Mouse (Mus musculus): ENCODE data around the gene Hdc. TPM values are rescaled to one million over a fixed set of nuclear protein-coding genes. Genes with fewer than 3 reads are reported as not detected.

The Hdc gene
- total RNA-seq, 1 experiment: 1.7 TPM

DNA sequence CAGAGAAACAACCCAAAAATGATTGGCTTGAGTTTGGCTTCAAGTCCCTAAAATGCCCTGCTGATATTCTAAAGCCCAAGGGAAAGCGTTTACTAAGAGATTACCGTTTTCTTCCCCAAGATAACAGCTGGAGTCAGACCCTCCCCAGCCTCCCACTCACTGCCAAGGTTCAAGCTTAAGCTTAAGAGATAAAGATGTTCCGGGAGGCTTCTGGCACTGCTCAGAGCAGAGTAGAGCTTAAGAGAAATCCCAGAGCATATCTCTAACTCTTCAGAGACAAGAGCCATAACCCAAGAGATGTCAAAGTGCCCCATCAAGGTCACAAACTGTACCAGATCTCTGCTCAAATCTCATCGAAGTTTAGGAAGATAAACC, 12.4 kb downstream of the Hdc start:
- H3K4me3 ChIP-seq (ENCODE audit: insufficient read depth in 1 of 2, low read depth in 1 of 2, low read length in 2 of 2, poor library complexity in 1 of 2, severe bottlenecking in 1 of 2): no peak overlapping the region
- no peaks in the 10 kb centered on the region for H3K36me3 ChIP-seq (ENCODE audit: control insufficient read depth, insufficient read depth, low read length, poor library complexity, severe bottlenecking)
- DNase-seq (ENCODE audit: low read depth, low spot score): no peak
- no peak overlapping the region for H3K9ac ChIP-seq (ENCODE audit: insufficient read depth, low read depth, low read length, poor library complexity, severe bottlenecking)
- H3K9me3 ChIP-seq (ENCODE audit: control insufficient read depth, insufficient read depth, low read depth, low read length): no peaks in the 10 kb centered on the region
- in situ Hi-C loops (cut with MboI; ENCODE audit: low sequenced_read_pairs in 2 of 2, unreplicated experiment in 2 of 2): no loop called here
- TF ChIP-seq MAFK (IDR thresholded peaks at IDR 0.05; ENCODE audit: insufficient read depth, low read depth, low read length): no peak
- no peak for TF ChIP-seq ZNF384 (IDR thresholded peaks at IDR 0.05; ENCODE audit: low read depth, low read length)
- TF ChIP-seq HCFC1 (IDR thresholded peaks at IDR 0.05; ENCODE audit: borderline replicate concordance, insufficient read depth, low read length): no peak
- TF ChIP-seq ZC3H11A (IDR thresholded peaks at IDR 0.05; ENCODE audit: borderline replicate concordance, low read depth, low read length): no peak
- no peak for TF ChIP-seq CHD2 (IDR thresholded peaks at IDR 0.05; ENCODE audit: low read depth, low read length)
- no peak overlapping the region for H3K27ac ChIP-seq (ENCODE audit: insufficient read depth, low read depth, low read length, poor library complexity, severe bottlenecking)
- no peaks in the 10 kb centered on the region for H3K4me1 ChIP-seq (ENCODE audit: control insufficient read depth in 2 of 2, insufficient read depth in 2 of 2, low read length in 2 of 2, poor library complexity in 1 of 2)

DNA sequence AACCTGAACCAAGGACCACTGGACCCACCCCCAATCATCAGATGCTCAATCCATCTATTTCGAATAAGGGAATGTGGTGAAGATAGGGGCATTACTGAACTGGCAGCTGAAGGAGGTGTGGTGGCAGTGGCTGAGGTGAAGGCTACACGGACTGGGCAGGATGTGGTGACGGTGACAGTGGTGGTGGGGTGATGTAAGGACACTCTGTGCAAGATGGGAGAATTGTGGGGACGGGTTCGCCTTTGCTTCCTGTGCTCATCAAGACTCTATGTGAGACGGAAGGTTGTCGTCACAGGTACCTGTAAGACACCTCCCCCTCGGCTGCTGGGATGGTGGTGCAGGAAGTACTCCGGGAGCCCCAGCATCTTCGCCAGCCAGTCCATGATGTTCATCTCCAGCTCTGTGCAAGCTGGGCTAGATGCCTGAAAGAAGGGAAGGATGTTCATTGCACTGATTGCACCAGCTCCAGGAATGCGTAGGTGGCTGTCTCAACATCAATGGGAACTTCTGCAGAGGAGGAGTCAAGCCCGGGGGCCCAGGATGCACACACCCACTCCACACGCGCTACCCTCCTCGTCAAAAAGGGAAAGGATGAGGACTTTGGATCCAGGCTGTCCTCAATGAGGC, 12.9 kb downstream of the Hdc start:
- DNase-seq (ENCODE audit: low read depth, low spot score): no peak
- no peak overlapping the region for H3K9ac ChIP-seq (ENCODE audit: insufficient read depth, low read depth, low read length, poor library complexity, severe bottlenecking)
- H3K27ac ChIP-seq (ENCODE audit: insufficient read depth, low read depth, low read length, poor library complexity, severe bottlenecking): no peak overlapping the region
- in situ Hi-C loops (cut with MboI; ENCODE audit: low sequenced_read_pairs in 2 of 2, unreplicated experiment in 2 of 2): no loop called here
- no peaks in the 10 kb centered on the region for H3K9me3 ChIP-seq (ENCODE audit: control insufficient read depth, insufficient read depth, low read depth, low read length)
- no peaks in the 10 kb centered on the region for H3K4me1 ChIP-seq (ENCODE audit: control insufficient read depth in 2 of 2, insufficient read depth in 2 of 2, low read length in 2 of 2, poor library complexity in 1 of 2)
- TF ChIP-seq MAFK (IDR thresholded peaks at IDR 0.05; ENCODE audit: insufficient read depth, low read depth, low read length) (no peak), ZNF384 (IDR thresholded peaks at IDR 0.05; ENCODE audit: low read depth, low read length) (no peak), HCFC1 (IDR thresholded peaks at IDR 0.05; ENCODE audit: borderline replicate concordance, insufficient read depth, low read length) (no peak), ZC3H11A (IDR thresholded peaks at IDR 0.05; ENCODE audit: borderline replicate concordance, low read depth, low read length) (no peak), CHD2 (IDR thresholded peaks at IDR 0.05; ENCODE audit: low read depth, low read length) (no peak)
- H3K36me3 ChIP-seq (ENCODE audit: control insufficient read depth, insufficient read depth, low read length, poor library complexity, severe bottlenecking): no peaks in the 10 kb centered on the region
- no peak overlapping the region for H3K4me3 ChIP-seq (ENCODE audit: insufficient read depth in 1 of 2, low read depth in 1 of 2, low read length in 2 of 2, poor library complexity in 1 of 2, severe bottlenecking in 1 of 2)

DNA sequence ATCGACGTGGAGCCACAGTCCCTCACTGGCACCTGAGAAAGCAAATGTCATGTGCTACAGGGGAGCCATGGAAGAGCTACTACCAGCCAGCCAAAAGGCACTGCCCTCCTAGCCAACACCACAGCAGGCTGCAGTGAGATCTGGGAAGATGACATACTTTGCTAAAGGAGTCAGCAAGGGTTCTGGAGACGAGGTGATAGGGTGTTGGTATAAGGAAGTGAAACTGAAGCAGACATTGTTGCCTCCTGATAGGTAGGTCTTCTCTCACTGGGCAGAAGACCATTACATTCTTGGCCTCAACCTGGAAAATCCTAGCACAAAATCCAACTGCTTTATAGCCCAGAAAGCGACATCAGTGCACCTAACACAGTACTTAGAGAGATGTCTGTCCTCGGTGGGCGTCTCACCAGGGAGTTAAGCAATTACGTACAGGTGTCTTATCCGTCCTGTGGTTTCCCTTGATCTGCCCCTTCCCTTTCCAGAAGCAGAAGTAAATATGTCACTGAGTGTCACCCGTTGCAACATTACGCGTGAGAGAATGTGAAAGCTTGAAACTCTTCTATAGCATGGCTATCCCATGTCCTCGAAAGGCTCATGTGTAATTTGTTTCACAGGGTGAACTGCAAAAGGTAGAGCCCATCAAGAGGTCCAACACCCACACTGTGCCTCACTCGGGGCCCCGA, 17.0 kb downstream of the Hdc start:
- no peak for DNase-seq (ENCODE audit: low read depth, low spot score)
- Histone ChIP-seq H3K36me3 (ENCODE audit: control insufficient read depth, insufficient read depth, low read length, poor library complexity, severe bottlenecking) (no peaks in the 10 kb centered on the region), H3K4me1 (ENCODE audit: control insufficient read depth in 2 of 2, insufficient read depth in 2 of 2, low read length in 2 of 2, poor library complexity in 1 of 2) (peaks cover 0 to 4% of the 10 kb centered on the region in 2 experiments; a peak in 1 of 4 replicates), H3K4me3 (ENCODE audit: insufficient read depth in 1 of 2, low read depth in 1 of 2, low read length in 2 of 2, poor library complexity in 1 of 2, severe bottlenecking in 1 of 2) (no peak overlapping the region), H3K9ac (ENCODE audit: insufficient read depth, low read depth, low read length, poor library complexity, severe bottlenecking) (no peak overlapping the region), H3K9me3 (ENCODE audit: control insufficient read depth, insufficient read depth, low read depth, low read length) (no peaks in the 10 kb centered on the region), H3K27ac (ENCODE audit: insufficient read depth, low read depth, low read length, poor library complexity, severe bottlenecking) (no peak overlapping the region)
- no peak for TF ChIP-seq ZC3H11A (IDR thresholded peaks at IDR 0.05; ENCODE audit: borderline replicate concordance, low read depth, low read length)
- TF ChIP-seq CHD2 (IDR thresholded peaks at IDR 0.05; ENCODE audit: low read depth, low read length): no peak
- no peak for TF ChIP-seq ZNF384 (IDR thresholded peaks at IDR 0.05; ENCODE audit: low read depth, low read length)
- TF ChIP-seq MAFK (IDR thresholded peaks at IDR 0.05; ENCODE audit: insufficient read depth, low read depth, low read length): no peak
- TF ChIP-seq HCFC1 (IDR thresholded peaks at IDR 0.05; ENCODE audit: borderline replicate concordance, insufficient read depth, low read length): no peak
- in situ Hi-C loops (cut with MboI; ENCODE audit: low sequenced_read_pairs in 2 of 2, unreplicated experiment in 2 of 2): no loop called here

DNA sequence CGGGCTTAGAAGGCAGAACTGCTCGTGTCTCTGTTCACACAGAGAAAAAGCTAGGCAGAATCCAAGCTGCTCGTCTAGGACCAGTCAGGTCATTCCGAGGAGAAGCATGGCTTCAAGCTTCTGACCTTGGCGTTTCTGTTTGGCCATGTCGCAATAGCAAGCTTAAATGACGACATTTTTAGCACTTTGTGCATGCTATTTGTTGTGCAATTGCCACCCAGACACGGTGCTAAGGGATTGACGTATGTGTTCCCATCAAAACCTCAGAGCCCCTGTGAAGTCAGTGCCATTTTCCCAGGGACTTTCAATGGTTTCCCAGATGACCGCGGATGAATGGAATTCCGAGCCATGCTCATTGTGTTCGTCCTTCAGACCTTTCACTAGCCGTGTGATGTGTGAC, 18.6 kb downstream of the Hdc start:
- no peaks in the 10 kb centered on the region for H3K9me3 ChIP-seq (ENCODE audit: control insufficient read depth, insufficient read depth, low read depth, low read length)
- H3K4me1 ChIP-seq (ENCODE audit: control insufficient read depth in 2 of 2, insufficient read depth in 2 of 2, low read length in 2 of 2, poor library complexity in 1 of 2): peaks cover 0 to 7% of the 10 kb centered on the region in 2 experiments; a peak in 1 of 4 replicates
- no peak overlapping the region for H3K9ac ChIP-seq (ENCODE audit: insufficient read depth, low read depth, low read length, poor library complexity, severe bottlenecking)
- in situ Hi-C loops (cut with MboI; ENCODE audit: low sequenced_read_pairs in 2 of 2, unreplicated experiment in 2 of 2): no loop called here
- H3K36me3 ChIP-seq (ENCODE audit: control insufficient read depth, insufficient read depth, low read length, poor library complexity, severe bottlenecking): no peaks in the 10 kb centered on the region
- no peak overlapping the region for H3K27ac ChIP-seq (ENCODE audit: insufficient read depth, low read depth, low read length, poor library complexity, severe bottlenecking)
- no peak for TF ChIP-seq ZNF384 (IDR thresholded peaks at IDR 0.05; ENCODE audit: low read depth, low read length)
- TF ChIP-seq ZC3H11A (IDR thresholded peaks at IDR 0.05; ENCODE audit: borderline replicate concordance, low read depth, low read length): no peak
- no peak for TF ChIP-seq CHD2 (IDR thresholded peaks at IDR 0.05; ENCODE audit: low read depth, low read length)
- no peak for TF ChIP-seq MAFK (IDR thresholded peaks at IDR 0.05; ENCODE audit: insufficient read depth, low read depth, low read length)
- TF ChIP-seq HCFC1 (IDR thresholded peaks at IDR 0.05; ENCODE audit: borderline replicate concordance, insufficient read depth, low read length): no peak
- H3K4me3 ChIP-seq (ENCODE audit: insufficient read depth in 1 of 2, low read depth in 1 of 2, low read length in 2 of 2, poor library complexity in 1 of 2, severe bottlenecking in 1 of 2): no peak overlapping the region
- DNase-seq (ENCODE audit: low read depth, low spot score): no peak

Data from ES-E14 (cell line).